In the genomic region with DNA sequence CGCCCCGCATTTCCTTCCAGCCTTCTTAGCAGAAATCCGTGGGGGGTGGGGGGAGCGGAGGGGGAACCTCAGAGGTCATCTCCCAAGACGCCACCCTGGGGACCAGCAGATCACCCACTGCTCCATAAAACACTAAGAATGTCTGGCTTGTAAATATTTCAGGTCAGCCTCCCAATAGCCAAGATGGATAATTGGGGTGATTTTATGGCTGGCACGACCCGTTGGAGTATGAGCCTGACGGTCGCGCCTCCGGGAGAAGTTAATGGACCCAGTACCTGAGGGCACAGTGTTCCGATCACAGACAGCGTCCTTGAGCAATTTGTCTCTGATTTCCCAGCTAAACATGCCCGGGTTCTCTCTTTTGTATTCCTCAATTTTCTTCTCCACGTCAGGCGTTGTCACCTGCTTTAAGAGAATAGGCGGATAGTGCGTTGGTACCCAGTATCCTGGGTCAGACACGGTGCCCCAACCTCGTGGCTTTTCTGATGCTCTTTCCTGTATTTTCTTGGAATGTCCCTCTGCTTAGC, we compare ENCODE assay signal across 11 mouse cellular contexts. TPM values are rescaled to one million over a fixed set of nuclear protein-coding genes. Genes with fewer than 3 reads are reported as not detected.
DNase-seq lines count a peak whose midpoint lies in the region; ATAC-seq and TF ChIP-seq lines count a peak whose summit lies in the region.
"Had no signal": no experiment of that assay in that cellular context is flagged by ENCODE, and none has a peak within 500 bp of the region (broad histone marks: within the 10 kb centered on the region; RNA-seq: fewer than 3 reads in every experiment).

No protein-coding gene starts in this region.

- no peak overlapping the region for H3K4me2 ChIP-seq in kidney, embryonic 16.5 days (replicated peaks; ENCODE audit: low read depth, low read length)
- H3K4me2 ChIP-seq in embryonic facial prominence, embryonic 14.5 days (ENCODE audit: low read depth, low read length), result peak overlapping the region; percentile 82
- peak overlapping the region; percentile 58 for H3K4me2 ChIP-seq in hindbrain, postnatal 0 days (ENCODE audit: low read depth, low read length)
- H3K4me2 ChIP-seq in midbrain, postnatal 0 days (ENCODE audit: low read depth, low read length, poor library complexity, severe bottlenecking), result peak overlapping the region; percentile 32
- H3K4me2 ChIP-seq in stomach, postnatal 0 days (replicated peaks; ENCODE audit: low read depth), result no peak overlapping the region

- ATAC-seq in kidney, embryonic 16.5 days (ENCODE audit: low FRiP score, low TSS enrichment), result no peak
- no peak for ATAC-seq in embryonic facial prominence, embryonic 14.5 days (ENCODE audit: low read depth)
- ATAC-seq in hindbrain, postnatal 0 days, result no peak
- no peak for ATAC-seq in midbrain, postnatal 0 days (ENCODE audit: low FRiP score)
- no peak for ATAC-seq in stomach, postnatal 0 days (ENCODE audit: low FRiP score, low TSS enrichment)

- peak overlapping the region; percentile 22; the same call in 1 of the 2 replicates for H3K4me3 ChIP-seq in kidney, embryonic 16.5 days (ENCODE audit: low read length)
- H3K4me3 ChIP-seq in kidney, adult 2 months (ENCODE audit: insufficient read depth, low read depth, low read length), result no peak overlapping the region
- peak overlapping the region; percentile 62 for H3K4me3 ChIP-seq in embryonic facial prominence, embryonic 14.5 days (ENCODE audit: low read depth, low read length)
- H3K4me3 ChIP-seq in hindbrain, postnatal 0 days (ENCODE audit: low read length), result peak overlapping the region; percentile 51
- peak overlapping the region; percentile 22; the same call in 1 of the 2 replicates for H3K4me3 ChIP-seq in midbrain, postnatal 0 days (ENCODE audit: low read depth, low read length)
- H3K4me3 ChIP-seq in stomach, postnatal 0 days (ENCODE audit: low read depth, low read length), result no peak overlapping the region; the same call in 1 of the 2 replicates

- DNase-seq in kidney, adult 2 months, result no peak
- no peak for DNase-seq in embryonic facial prominence, embryonic 14.5 days (ENCODE audit: low spot score)
- DNase-seq in hindbrain, postnatal 0 days (ENCODE audit: low spot score), result no peak
- DNase-seq in midbrain, postnatal 0 days (ENCODE audit: low spot score), result no peak
- no peak for DNase-seq in stomach, postnatal 0 days (ENCODE audit: low spot score)
- no peak for DNase-seq in urinary bladder, postnatal 36 days (ENCODE audit: low spot score in 2 of 2)
- DNase-seq in cerebellum, adult 18-20 months, result no peak
- DNase-seq: gastrocnemius, postnatal 36 days; kidney, postnatal 14 days; left cerebral cortex, postnatal 4 days had no signal

- H3K27me3 ChIP-seq in kidney, embryonic 16.5 days (ENCODE audit: insufficient read depth, low read length), result peaks cover 99% of the 10 kb centered on the region
- H3K27me3 ChIP-seq in kidney, adult 2 months (replicated peaks; ENCODE audit: control insufficient read depth, insufficient read depth, low read length), result peaks cover 14% of the 10 kb centered on the region
- H3K27me3 ChIP-seq in embryonic facial prominence, embryonic 14.5 days (replicated peaks; ENCODE audit: control insufficient read depth, insufficient read depth, low read length), result peaks cover 79% of the 10 kb centered on the region
- H3K27me3 ChIP-seq in hindbrain, postnatal 0 days (ENCODE audit: insufficient read depth, low read length), result peaks cover 25% of the 10 kb centered on the region
- H3K27me3 ChIP-seq in midbrain, postnatal 0 days (ENCODE audit: insufficient read depth, low read length), result peaks cover 47% of the 10 kb centered on the region
- H3K27me3 ChIP-seq in stomach, postnatal 0 days (ENCODE audit: control insufficient read depth, insufficient read depth, low read length), result peaks cover 47% of the 10 kb centered on the region

- no peak for TF ChIP-seq EP300 in stomach, postnatal 0 days (optimal IDR thresholded peaks at IDR 0.05)

- WGBS in kidney, embryonic 16.5 days, result 2% methylated on average over 20 of the region's 20 CpGs
- 7% methylated on average over 20 of the region's 20 CpGs for WGBS in kidney, adult 2 months
- 3% methylated on average over 20 of the region's 20 CpGs for WGBS in embryonic facial prominence, embryonic 14.5 days
- WGBS in hindbrain, postnatal 0 days, result 3% methylated on average over 20 of the region's 20 CpGs
- 5% methylated on average over 20 of the region's 20 CpGs for WGBS in midbrain, postnatal 0 days
- 3% methylated on average over 20 of the region's 20 CpGs for WGBS in stomach, postnatal 0 days

- TF ChIP-seq CTCF in kidney, adult 2 months (conservative IDR thresholded peaks at IDR 0.05; ENCODE audit: insufficient read depth, insufficient read length, low read depth, low read length), result no peak
- no peak for TF ChIP-seq CTCF in hindbrain, postnatal 0 days (IDR thresholded peaks at IDR 0.05; ENCODE audit: low read depth)
- no peak for TF ChIP-seq CTCF in midbrain, postnatal 0 days (IDR thresholded peaks at IDR 0.05)
- TF ChIP-seq CTCF in stomach, postnatal 0 days (IDR thresholded peaks at IDR 0.05; ENCODE audit: low read depth), result no peak

- H3K4me1 ChIP-seq in kidney, embryonic 16.5 days (ENCODE audit: insufficient read depth, low read length), result peaks cover 21% of the 10 kb centered on the region
- H3K4me1 ChIP-seq in kidney, adult 2 months (ENCODE audit: control insufficient read depth, insufficient read depth, low read length), result 0 out of 2 replicates have a peak, but pooled peaks cover 3% of the 10 kb centered on the region
- H3K4me1 ChIP-seq in embryonic facial prominence, embryonic 14.5 days (ENCODE audit: control insufficient read depth, insufficient read depth, low read length), result no peaks in the 10 kb centered on the region
- no peaks in the 10 kb centered on the region for H3K4me1 ChIP-seq in hindbrain, postnatal 0 days (ENCODE audit: insufficient read depth, low read length)
- peaks cover 4% of the 10 kb centered on the region; the same call in 1 of the 2 replicates for H3K4me1 ChIP-seq in midbrain, postnatal 0 days (ENCODE audit: insufficient read depth, low read length)
- H3K4me1 ChIP-seq in stomach, postnatal 0 days (replicated peaks; ENCODE audit: control insufficient read depth, insufficient read depth), result no peaks in the 10 kb centered on the region; the same call in 1 of the 2 replicates

- H3K9ac ChIP-seq in kidney, embryonic 16.5 days (replicated peaks; ENCODE audit: low read length), result no peak overlapping the region
- peak overlapping the region; percentile 87 for H3K9ac ChIP-seq in embryonic facial prominence, embryonic 14.5 days (ENCODE audit: low read depth, low read length)
- H3K9ac ChIP-seq in hindbrain, postnatal 0 days (replicated peaks; ENCODE audit: low read length), result peak overlapping the region; percentile 51
- no peak overlapping the region for H3K9ac ChIP-seq in midbrain, postnatal 0 days (replicated peaks; ENCODE audit: low read length, poor library complexity, severe bottlenecking)
- no peak overlapping the region for H3K9ac ChIP-seq in stomach, postnatal 0 days (ENCODE audit: low read length)

- TF ChIP-seq POLR2A in kidney, adult 2 months (IDR thresholded peaks at IDR 0.05; ENCODE audit: low read depth, low read length), result no peak

- no peak overlapping the region for H3K27ac ChIP-seq in kidney, embryonic 16.5 days (ENCODE audit: low read length)
- no peak overlapping the region for H3K27ac ChIP-seq in kidney, adult 2 months (ENCODE audit: insufficient read depth, low read depth, low read length)
- peak overlapping the region; percentile 93 for H3K27ac ChIP-seq in embryonic facial prominence, embryonic 14.5 days (replicated peaks; ENCODE audit: low read depth, low read length)
- H3K27ac ChIP-seq in hindbrain, postnatal 0 days, result peak overlapping the region; percentile 41; the same call in 1 of the 2 replicates
- H3K27ac ChIP-seq in midbrain, postnatal 0 days (ENCODE audit: low read depth, low read length), result no peak overlapping the region
- H3K27ac ChIP-seq in stomach, postnatal 0 days (replicated peaks), result no peak overlapping the region

- no peaks in the 10 kb centered on the region for H3K9me3 ChIP-seq in kidney, embryonic 16.5 days (ENCODE audit: low read length)
- no peaks in the 10 kb centered on the region for H3K9me3 ChIP-seq in embryonic facial prominence, embryonic 14.5 days (ENCODE audit: control insufficient read depth, low read length)
- no peaks in the 10 kb centered on the region for H3K9me3 ChIP-seq in hindbrain, postnatal 0 days (ENCODE audit: low read length)
- no peaks in the 10 kb centered on the region for H3K9me3 ChIP-seq in midbrain, postnatal 0 days (ENCODE audit: low read length)
- H3K9me3 ChIP-seq in stomach, postnatal 0 days (ENCODE audit: control insufficient read depth, low read length), result no peaks in the 10 kb centered on the region

- H3K36me3 ChIP-seq in kidney, embryonic 16.5 days (ENCODE audit: insufficient read depth, low read length), result no peaks in the 10 kb centered on the region
- no peaks in the 10 kb centered on the region for H3K36me3 ChIP-seq in kidney, adult 2 months (ENCODE audit: control insufficient read depth, insufficient read depth, low read length)
- peaks cover 8% of the 10 kb centered on the region; the same call in 1 of the 2 replicates for H3K36me3 ChIP-seq in embryonic facial prominence, embryonic 14.5 days (ENCODE audit: control insufficient read depth, insufficient read depth, low read length)
- H3K36me3 ChIP-seq in hindbrain, postnatal 0 days (ENCODE audit: insufficient read depth, low read length), result no peaks in the 10 kb centered on the region
- no peaks in the 10 kb centered on the region for H3K36me3 ChIP-seq in midbrain, postnatal 0 days (ENCODE audit: insufficient read depth, low read length)
- H3K36me3 ChIP-seq in stomach, postnatal 0 days (ENCODE audit: control insufficient read depth, insufficient read depth, low read length), result no peaks in the 10 kb centered on the region

RNA-seq across cellular contexts. Expression of a gene that starts 3.4 kb away (rescaled TPM):
- polyA plus RNA-seq in kidney, embryonic 16.5 days (2015; fragmentation: Nextera tagmentation; extraction: Ambion mirVana), result 0.05 TPM in 1 of 2 replicates, not detected in the other
- 0.08 TPM in 1 of 2 replicates, not detected in the other for polyA plus RNA-seq in kidney, adult 2 months (2012; rRNA removed)
- 9.4 and 12.4 TPM in 2 replicates for polyA plus RNA-seq in embryonic facial prominence, embryonic 14.5 days (2014; fragmentation: Nextera tagmentation; extraction: Ambion mirVana)
- total RNA-seq in hindbrain, postnatal 0 days (2014; rRNA removed), result 8.0 and 11.9 TPM in 2 replicates
- polyA plus RNA-seq in hindbrain, postnatal 0 days (2015; fragmentation: Nextera tagmentation; extraction: Ambion mirVana), result 14.0 and 14.5 TPM in 2 replicates
- total RNA-seq in midbrain, postnatal 0 days (2014; rRNA removed), result 5.3 and 5.8 TPM in 2 replicates
- polyA plus RNA-seq in midbrain, postnatal 0 days (2015; fragmentation: Nextera tagmentation; extraction: Ambion mirVana), result 4.4 and 4.5 TPM in 2 replicates
- not detected in 2 replicates for polyA plus RNA-seq in stomach, postnatal 0 days (2015; fragmentation: Nextera tagmentation; extraction: Ambion mirVana)
- total RNA-seq: gastrocnemius, postnatal 36 days; left cerebral cortex, postnatal 4 days had no signal

Comparison
In these comparisons a context has a peak if more than half of its experiments do, and no peak if none do; other contexts are left out.
1. H3K4me3 ChIP-seq: peak in kidney, embryonic 16.5 days (single experiment), embryonic facial prominence, embryonic 14.5 days (single experiment), hindbrain, postnatal 0 days (single experiment) and midbrain, postnatal 0 days (single experiment); none in kidney, adult 2 months (single experiment) and stomach, postnatal 0 days (single experiment).
2. H3K27ac ChIP-seq: peak in embryonic facial prominence, embryonic 14.5 days (single experiment) and hindbrain, postnatal 0 days (single experiment); none in kidney, embryonic 16.5 days (single experiment), kidney, adult 2 months (single experiment), midbrain, postnatal 0 days (single experiment) and stomach, postnatal 0 days (single experiment).
3. H3K4me2 ChIP-seq: peak in embryonic facial prominence, embryonic 14.5 days (single experiment), hindbrain, postnatal 0 days (single experiment) and midbrain, postnatal 0 days (single experiment); none in kidney, embryonic 16.5 days (single experiment) and stomach, postnatal 0 days (single experiment).
4. H3K9ac ChIP-seq: peak in embryonic facial prominence, embryonic 14.5 days (single experiment) and hindbrain, postnatal 0 days (single experiment); none in kidney, embryonic 16.5 days (single experiment), midbrain, postnatal 0 days (single experiment) and stomach, postnatal 0 days (single experiment).